Mouse (Mus musculus) erythroblast, embryonic 14.5 days (primary cell): Measurements from ENCODE around the gene Tspyl4. TPM values are rescaled to one million over a fixed set of nuclear protein-coding genes. Genes with fewer than 3 reads are reported as not detected.
"Not testable (repeated sequence)": the region's sequence is repeated elsewhere in the genome, so short reads cannot be mapped to it uniquely, and the experiment has no call there.

Experiments used
- H3K27me3 ChIP-seq: 2 replicates; pipeline ENCODE4 v1.6.1; 2012; ENCODE audit warnings: inconsistent platforms; ENCODE audit not compliant: control insufficient read depth
- H3K36me3 ChIP-seq: 2 replicates; pipeline ENCODE4 v1.6.1; 2012; ENCODE audit warnings: mild to moderate bottlenecking, inconsistent platforms; ENCODE audit not compliant: control insufficient read depth
- H3K4me1 ChIP-seq: 2 replicates; pipeline ENCODE4 v1.6.1; 2012; ENCODE audit warnings: inconsistent platforms; ENCODE audit not compliant: control insufficient read depth
- H3K4me3 ChIP-seq: replicated peaks from 2 replicates; pipeline ENCODE3; 2012; ENCODE audit warnings: moderate library complexity, mild to moderate bottlenecking, inconsistent platforms
- H3K9me3 ChIP-seq: 2 replicates; pipeline ENCODE4 v1.6.1; 2012; ENCODE audit warnings: low read length, inconsistent platforms, mixed read lengths; ENCODE audit not compliant: control insufficient read depth
- GATA1 ChIP-seq: IDR thresholded peaks from 2 replicates; pipeline ENCODE4 v1.6.1; 2012; ENCODE audit warnings: low read length, inconsistent platforms, mixed read lengths
- TAL1 ChIP-seq: IDR thresholded peaks from 3 replicates; pipeline ENCODE4 v1.6.1; 2012; ENCODE audit warnings: low read length, inconsistent platforms, mixed read lengths
- polyA plus RNA-seq: library from polyadenylated mRNA; stranded (reverse); fragments of >175 nt; gene quantifications from 2 replicates; pipeline ENCODE4 v1.2.3, GENCODE M21; 2012

Tspyl4 gene
- 0.03 TPM in 1 of 2 replicates, not detected in the other for polyA plus RNA-seq

- TF ChIP-seq TAL1 (no peak), GATA1 (no peak)
- Histone ChIP-seq H3K27me3 (peaks cover 23% of the 10 kb centered on the region), H3K4me3 (peak within 1 kb of the TSS; percentile 64)
These were observed at the start of gene Tspyl4 for GRCm38 (mm10) chr10:34297299-34297979. TSS of gene Tspyl4 (plus strand) at chr10:34297442.

GRCm38 (mm10) chr10:34247757-34248156, 49.5 kb upstream of the Tspyl4 start:
- Histone ChIP-seq H3K36me3 (no peaks in the 10 kb centered on the region), H3K9me3 (no peaks in the 10 kb centered on the region), H3K4me3 (no peak overlapping the region), H3K4me1 (peaks cover 2% of the 10 kb centered on the region), H3K27me3 (no peaks in the 10 kb centered on the region)
- TF ChIP-seq GATA1 (no peak), TAL1 (no peak)

More at GRCm38 (mm10) chr10:34297299-34297979, at the start of gene Tspyl4:
- Histone ChIP-seq H3K9me3 (no peaks in the 10 kb centered on the region), H3K4me1 (peaks cover 18% of the 10 kb centered on the region), H3K36me3 (no peaks in the 10 kb centered on the region)

- Histone ChIP-seq H3K4me3 (no peak overlapping the region), H3K9me3 (no peaks in the 10 kb centered on the region), H3K36me3 (no peaks in the 10 kb centered on the region), H3K4me1 (peaks cover 2% of the 10 kb centered on the region), H3K27me3 (no peaks in the 10 kb centered on the region)
- TF ChIP-seq TAL1 (no peak), GATA1 (no peak)
These were observed 47.6 kb upstream of the Tspyl4 start for GRCm38 (mm10) chr10:34249594-34249993.

DNA sequence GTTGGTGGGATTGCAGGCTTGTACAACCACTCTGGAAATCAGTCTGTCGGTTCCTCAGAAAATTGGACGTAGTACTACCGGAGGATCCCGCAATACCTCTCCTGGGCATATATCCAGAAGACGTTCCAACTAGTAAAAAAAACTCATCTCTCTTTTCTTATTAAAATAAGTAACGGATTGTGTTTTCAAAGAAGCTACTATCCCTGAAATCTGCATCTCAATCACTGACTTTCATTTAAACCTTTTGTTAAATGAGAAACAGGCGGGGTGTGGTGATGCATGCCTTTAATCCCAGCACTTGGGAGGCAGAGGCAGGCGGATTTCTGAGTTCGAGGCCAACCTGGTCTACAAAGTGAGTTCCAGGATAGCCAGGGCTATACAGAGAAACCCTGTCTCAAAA, 44.4 kb upstream of the Tspyl4 start:
- not testable (repeated sequence) for H3K27me3 ChIP-seq, H3K4me1 ChIP-seq, H3K4me3 ChIP-seq, H3K9me3 ChIP-seq, H3K36me3 ChIP-seq

DNA sequence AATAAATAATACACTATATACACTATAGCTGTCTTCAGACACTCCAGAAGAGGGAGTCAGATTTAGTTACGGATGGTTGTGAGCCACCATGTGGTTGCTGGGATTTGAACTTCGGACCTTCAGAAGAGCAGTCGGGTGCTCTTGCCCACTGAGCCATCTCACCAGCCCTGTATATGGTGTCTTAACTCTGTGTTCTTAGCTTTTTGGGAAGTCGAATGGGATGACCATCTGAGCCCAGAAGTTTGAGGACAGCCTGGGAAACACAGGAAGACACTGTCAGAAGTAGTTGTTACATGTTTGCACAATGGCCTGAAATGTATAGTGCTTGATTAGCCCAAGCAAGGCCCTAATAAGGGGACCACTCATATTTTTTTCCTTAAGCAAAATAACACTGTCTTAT, 32.1 kb upstream of the Tspyl4 start:
- H3K4me1 ChIP-seq: no peaks in the 10 kb centered on the region
- no peaks in the 10 kb centered on the region for H3K9me3 ChIP-seq
- no peak overlapping the region for H3K4me3 ChIP-seq
- TF ChIP-seq GATA1 (no peak), TAL1 (no peak)
- no peaks in the 10 kb centered on the region for H3K27me3 ChIP-seq
- no peaks in the 10 kb centered on the region for H3K36me3 ChIP-seq

DNA sequence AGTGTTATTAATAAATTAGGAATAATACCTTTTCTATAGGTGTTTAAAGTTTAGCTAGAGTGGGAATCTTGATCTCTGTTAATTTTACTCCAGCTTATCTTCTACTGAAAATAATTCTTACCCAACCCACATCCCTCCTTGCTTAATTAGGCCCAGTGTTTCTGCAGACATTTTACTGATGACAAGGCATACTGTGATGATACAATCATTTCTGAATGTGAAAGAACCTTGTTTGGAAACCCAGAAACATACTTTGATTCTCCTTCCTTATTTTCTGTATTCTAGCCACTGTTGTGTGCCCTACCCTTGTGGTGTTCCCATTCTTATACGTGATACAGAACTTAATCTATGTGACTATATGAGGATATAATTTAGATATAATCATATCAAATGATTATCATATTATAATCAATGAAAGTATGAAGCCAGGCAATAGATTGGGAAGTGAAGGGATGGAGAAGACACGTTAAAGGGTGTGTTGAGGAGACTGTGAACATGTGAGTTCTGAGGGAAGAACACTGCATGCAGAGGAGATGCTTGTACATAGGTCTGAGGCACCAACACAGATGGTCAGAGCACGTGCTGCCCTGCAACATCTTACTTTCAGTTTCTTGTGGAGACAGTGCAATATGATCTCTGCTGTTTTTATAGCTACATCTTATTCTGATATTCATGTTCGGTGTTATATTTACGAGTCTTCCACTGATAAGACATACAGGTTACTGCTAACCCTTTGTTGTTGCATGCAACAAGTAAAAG, 29.8 kb upstream of the Tspyl4 start:
- no peaks in the 10 kb centered on the region for H3K9me3 ChIP-seq
- H3K4me1 ChIP-seq: no peaks in the 10 kb centered on the region
- H3K36me3 ChIP-seq: no peaks in the 10 kb centered on the region
- no peak for TF ChIP-seq TAL1
- TF ChIP-seq GATA1: no peak
- H3K4me3 ChIP-seq: no peak overlapping the region
- H3K27me3 ChIP-seq: no peaks in the 10 kb centered on the region

DNA sequence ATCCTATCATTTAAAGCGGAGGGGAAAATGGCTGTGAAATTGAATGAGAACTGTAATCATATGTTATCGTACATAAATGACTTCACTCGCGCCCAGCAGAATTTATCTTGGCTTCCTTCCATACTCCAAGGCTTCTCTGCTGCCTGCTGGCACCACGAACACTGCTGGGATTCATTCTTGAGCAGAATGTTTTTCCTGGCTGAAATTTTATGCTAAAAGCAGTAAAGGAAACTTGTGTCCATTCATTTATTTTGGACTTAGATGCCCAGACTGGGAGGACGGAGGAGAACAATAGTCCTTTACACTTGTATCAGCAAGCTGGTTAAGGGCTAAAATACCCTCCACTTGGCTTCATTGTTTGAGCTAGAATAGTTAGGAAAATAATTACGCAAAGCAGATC, 25.6 kb upstream of the Tspyl4 start:
- H3K4me3 ChIP-seq: no peak overlapping the region
- no peak for TF ChIP-seq TAL1
- no peaks in the 10 kb centered on the region for H3K27me3 ChIP-seq
- H3K9me3 ChIP-seq: no peaks in the 10 kb centered on the region
- no peaks in the 10 kb centered on the region for H3K36me3 ChIP-seq
- H3K4me1 ChIP-seq: no peaks in the 10 kb centered on the region

DNA sequence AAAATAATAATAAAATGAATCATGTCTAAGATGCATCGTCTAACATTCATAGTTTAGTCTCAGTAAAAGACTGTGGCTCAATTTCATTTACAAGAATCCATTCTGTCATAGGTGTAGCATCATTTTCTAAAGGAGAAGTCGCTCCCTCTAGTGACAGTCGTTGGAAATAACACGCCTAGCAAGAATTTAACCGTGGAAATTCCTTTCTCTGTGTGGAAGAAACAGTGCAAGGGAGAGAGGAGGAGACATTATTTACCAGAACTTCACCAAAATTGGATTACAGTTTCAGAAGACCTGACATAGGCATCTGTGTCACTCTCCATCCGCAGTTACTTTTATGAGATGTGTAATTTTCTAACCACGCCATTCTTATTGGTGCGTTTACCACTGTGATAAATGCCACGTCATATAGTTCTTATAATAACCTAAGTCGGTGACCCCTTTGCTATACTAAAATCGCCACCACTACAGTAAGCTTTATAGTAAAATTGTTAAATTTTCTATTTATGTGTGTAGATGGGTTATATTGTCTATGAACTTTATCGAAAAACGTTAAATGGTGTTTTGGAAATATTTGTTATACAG, 16.6 kb upstream of the Tspyl4 start:
- H3K36me3 ChIP-seq: peaks cover 14% of the 10 kb centered on the region
- peak overlapping the region; percentile 100 for H3K4me3 ChIP-seq
- no peaks in the 10 kb centered on the region for H3K9me3 ChIP-seq
- H3K27me3 ChIP-seq: peaks cover 6% of the 10 kb centered on the region
- TF ChIP-seq TAL1 (no peak), GATA1 (no peak)
- H3K4me1 ChIP-seq: peaks cover 38% of the 10 kb centered on the region

DNA sequence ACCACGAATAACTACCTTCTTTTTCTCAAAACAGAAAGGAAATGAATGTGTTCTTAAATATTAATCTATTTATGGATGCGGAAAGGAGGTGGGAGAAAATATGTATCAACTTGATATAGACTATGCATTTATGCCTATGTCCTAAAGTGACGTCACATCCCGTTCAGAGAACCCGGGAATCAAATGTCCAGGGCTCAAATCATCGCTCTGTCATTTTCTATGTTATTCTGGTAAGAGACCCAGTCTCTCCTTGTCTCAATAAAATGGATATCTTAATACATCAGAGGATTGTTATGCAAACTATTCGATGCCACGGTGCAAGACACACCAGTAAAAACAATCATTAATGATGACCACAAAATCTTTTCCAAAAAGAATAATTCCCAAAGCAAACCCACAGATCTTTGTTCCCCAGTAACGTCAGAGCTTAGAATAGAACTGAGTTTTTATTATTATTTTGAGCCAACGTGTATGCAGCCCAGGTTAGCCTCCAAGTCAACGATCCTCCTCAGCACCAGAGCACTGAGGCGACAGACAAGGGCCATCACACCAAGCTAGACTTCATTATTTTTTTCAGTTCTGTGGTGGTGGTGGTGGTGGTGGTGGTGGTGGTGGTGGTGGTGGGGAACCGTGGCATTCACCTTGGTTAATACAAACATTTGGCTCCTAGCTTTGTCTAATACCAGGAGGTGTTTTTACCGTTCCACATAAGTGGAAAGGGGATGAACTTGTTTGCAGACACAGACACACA, 15.9 kb upstream of the Tspyl4 start:
- Histone ChIP-seq H3K4me3 (peak overlapping the region; percentile 100), H3K27me3 (peaks cover 6% of the 10 kb centered on the region)
- TF ChIP-seq TAL1: no peak
- TF ChIP-seq GATA1: no peak

More for the DNA sequence above, 15.9 kb upstream of the Tspyl4 start:
- Histone ChIP-seq H3K36me3 (peaks cover 14% of the 10 kb centered on the region), H3K9me3 (no peaks in the 10 kb centered on the region), H3K4me1 (peaks cover 38% of the 10 kb centered on the region)
